Mouse (Mus musculus) common myeloid progenitor, adult 5-6 weeks (primary cell): ENCODE data around the gene Eps8. TPM values are rescaled to one million over a fixed set of nuclear protein-coding genes. Genes with fewer than 3 reads are reported as not detected.

Experiments used
- ATAC-seq: replicated peaks from 2 replicates; pipeline ENCODE4 v1.8.0; 2016; ENCODE audit warnings: low read depth, mild to moderate bottlenecking, moderate TSS enrichment, inconsistent platforms; ENCODE audit not compliant: poor library complexity, severe bottlenecking
- total RNA-seq: library from RNA; stranded (forward); fragments of 200-1000, 187-1606 nt; gene quantifications from 2 replicates; pipeline ENCODE4 v1.2.3, GENCODE M21; 2017

The Eps8 gene
- total RNA-seq, 1 experiment from 2014 or later = 5.8 TPM

GRCm38 (mm10) chr6:137443089-137443488, 211.6 kb downstream of the Eps8 start:
- no peak for ATAC-seq

DNA sequence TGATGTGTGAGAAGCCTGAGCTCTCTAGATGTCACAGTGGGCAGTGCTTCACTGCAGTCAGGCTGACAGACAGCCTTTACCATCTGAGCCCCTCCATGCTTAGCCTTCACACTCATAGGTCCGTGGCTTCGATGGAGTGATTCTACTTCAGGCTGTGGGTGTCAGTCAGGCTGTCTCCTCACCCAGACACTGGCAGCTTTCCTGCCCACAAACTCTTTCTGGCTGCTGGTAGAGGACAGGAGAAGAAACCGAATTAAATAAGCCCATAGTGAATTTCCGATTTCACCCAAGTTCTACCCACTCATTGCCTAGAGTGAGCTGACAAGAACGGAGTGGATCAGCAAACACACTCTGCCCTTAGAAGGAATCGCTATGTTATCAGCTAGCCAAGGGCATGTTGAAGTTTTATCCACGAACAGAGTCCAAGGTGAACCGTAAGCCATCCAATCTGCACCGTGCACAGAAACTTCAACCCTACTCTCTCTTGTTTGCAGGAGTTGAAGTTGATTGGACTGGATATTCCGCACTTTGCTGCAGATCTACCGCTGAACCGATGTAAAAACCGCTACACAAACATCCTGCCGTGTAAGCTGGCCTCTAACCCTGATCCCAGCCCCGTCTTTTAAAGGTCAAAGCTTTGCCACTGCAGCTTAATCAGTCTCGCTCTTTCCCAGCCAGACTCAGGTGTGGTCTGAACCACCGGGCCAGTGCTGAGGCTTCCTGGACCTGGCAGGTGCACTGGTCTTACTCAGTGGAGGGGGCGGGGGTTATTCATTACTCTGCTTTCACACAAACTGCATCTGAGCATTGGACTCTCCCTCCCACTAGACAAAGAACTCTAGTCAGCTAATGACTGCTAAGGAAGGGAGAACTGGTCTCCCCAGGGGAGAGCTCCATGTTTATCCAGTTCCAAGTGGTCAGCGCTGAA, 213.9 kb downstream of the Eps8 start:
- ATAC-seq = no peak

DNA sequence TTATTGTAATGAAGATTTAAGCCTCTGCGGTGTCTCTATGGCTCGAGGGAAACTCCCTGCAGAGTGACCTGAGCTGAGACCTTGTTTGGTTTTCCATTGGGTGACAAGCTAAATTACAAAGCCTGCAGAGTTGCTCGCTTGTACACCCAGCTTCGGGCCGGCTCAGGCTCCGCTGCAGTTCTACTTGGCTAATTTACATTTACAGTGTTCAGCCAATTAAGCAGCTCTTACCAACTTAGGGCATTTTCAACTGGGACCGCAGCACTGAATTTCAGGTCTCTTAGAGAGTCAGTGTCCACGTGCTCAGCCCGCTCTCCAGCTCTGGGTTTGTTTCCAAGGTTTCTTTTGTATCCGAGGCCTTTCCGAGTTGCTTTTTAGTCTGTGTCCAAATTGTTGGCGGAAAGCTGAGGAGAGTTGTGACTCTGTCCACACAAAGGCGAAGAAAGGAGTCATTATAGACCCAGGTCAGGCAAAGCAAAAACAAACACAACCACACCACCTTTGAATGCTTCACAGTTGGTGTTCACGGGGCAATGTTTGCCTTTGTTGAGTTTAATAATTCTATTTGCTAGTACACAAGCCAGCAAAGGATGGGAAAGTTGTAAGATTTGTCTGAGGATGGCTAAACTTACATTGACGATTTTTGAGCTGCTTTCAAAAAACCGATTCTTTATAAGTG, 216.6 kb downstream of the Eps8 start:
- no peak for ATAC-seq

DNA sequence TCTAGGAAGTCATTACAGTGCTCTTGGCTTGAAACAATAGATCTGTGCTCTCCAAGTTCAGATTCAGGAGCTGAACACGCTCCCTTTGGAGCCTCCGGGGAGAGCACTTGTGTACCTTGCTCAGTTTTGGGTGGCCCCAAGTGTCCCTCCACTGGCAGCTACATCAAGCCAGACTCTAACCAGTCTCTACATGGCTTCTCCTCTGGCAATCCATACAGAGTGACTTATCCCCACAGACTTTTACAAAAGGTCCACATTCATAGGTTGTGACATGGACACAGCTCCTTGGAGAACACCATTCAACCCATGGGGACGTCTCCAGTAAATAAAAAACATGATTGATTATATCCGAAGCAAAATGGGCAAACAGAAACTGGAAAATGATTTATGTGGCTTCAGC, 217.2 kb downstream of the Eps8 start:
- ATAC-seq = no peak

DNA sequence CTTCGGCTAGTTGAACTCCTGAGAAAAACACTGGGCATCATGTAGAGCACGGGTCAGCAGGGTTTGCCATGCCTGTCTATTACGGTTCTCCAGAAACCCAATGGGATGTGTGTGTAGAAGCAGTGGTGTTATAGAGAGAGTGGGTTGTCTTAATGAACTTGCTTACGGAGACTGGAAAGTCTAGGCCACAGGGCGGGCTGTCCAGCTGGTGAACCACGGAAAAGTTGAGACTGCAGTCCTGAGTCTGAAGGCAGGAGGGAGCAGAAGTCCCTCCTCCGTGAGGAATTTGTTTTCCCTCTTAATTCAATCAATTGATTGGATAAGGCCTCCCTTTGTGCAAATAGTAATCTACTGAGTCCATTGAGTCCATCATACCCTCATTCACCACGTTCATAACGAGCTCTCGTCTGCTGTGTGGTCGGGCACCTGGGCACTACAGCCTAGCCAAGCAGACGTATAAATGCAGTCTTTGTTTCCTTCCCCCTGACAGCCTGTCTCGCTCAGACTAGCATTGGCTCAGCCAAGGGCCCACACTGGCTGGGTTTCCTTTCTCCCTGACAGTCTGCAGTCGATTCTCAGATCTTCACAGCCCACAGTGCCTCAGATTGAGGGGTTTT, 221.0 kb downstream of the Eps8 start:
- no peak for ATAC-seq

Other genes with a start within 250 kb of the Eps8 start
- gene Strap, start 80.2 kb upstream of the Eps8 start, total RNA-seq = 255 and 262 TPM in 2 replicates
- gene Dera, start 99.7 kb upstream of the Eps8 start, total RNA-seq = 90.0 and 91.7 TPM in 2 replicates